Mouse (Mus musculus): ENCODE measurements at regions not wholly inside any gene's neighbourhood (a gene's known extent, or its start where the extent isn't known, plus 50 kb on each side); places are given as distances from the start of the nearest gene placed in this dataset.

DNA sequence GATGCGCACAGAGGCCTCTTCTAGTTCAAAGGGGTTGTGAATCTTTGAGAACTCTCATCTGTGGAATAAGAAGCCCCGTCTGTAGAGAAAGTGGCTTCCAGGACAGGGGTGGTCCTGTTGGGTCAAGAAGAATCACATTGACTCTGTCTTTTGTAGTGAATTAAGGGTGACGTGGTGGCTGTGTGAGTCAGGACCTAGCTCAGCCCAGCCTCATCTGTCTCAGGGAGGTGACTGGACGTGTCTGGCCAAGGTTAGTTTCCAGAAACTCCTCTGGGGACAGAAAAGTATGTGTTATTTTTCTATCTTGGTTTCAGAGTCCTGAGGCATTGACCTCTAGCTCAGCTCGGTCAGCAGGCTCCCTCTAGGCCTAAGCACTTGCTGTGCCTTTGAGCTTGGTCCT, 73.3 kb upstream of the Lep start:
- no peak for DNase-seq (ENCODE audit: low read depth, low spot score)

DNA sequence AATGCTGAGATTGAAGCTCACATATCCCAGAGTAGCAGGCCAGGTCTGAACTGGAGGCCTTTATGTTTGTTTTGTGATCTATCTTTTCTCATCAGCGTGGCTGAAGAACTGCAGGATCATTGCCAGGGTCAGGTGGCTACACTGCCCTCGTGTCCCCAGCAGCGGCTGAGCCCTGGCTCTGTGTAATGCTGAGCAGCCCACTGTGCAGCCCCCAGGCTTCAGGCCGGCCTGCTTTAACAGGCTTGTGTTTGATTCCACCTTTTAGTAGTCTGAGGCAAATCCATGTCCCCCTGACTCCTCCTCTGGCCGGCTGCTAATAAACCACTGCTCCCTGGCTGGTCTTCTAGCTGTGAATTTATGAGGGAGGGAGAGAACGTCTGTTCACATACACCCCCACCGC, 72.6 kb upstream of the Lep start:
- no peak for DNase-seq (ENCODE audit: low read depth, low spot score)

DNA sequence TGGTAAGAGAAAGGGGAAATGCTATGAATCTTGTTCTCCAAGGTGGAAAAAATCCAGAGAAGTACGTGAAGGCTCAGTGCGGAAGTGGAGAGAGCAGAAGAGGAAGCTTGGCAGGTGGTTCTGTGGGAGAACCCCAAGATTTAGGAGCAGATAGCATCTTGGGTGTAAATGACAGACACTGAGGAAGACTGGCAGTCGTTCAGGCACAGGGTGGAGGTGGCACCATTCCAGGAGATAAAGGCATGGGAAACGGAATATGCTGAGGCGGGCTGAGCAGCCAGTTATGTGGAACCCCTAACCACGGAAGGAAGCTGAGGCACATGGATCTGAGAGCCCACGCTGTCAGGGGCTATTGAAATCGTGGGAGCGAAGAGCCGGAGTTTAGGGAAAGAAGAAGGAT, 70.6 kb upstream of the Lep start:
- no peak for DNase-seq (ENCODE audit: low read depth, low spot score)

DNA sequence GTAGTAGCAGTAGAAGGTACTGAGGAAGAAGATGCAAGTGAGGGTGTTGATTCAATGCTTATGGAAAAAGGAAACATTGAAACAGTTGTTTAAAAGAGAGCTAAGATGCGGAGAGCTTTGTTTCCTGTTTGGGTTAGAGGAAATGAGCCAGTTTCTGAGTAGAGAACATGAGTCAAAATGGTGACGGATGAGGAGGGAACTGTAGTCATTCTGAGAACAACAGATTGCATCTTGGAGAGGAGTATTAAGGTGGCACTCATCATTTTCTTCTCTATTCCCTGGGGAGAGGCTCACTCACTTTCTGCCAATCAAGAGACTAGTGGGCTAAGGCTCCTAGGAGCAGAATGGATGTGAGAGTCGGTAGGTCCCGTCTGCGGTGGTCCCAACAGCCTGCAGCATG, 69.8 kb upstream of the Lep start:
- DNase-seq (ENCODE audit: low read depth, low spot score) = peak; percentile 43

DNA sequence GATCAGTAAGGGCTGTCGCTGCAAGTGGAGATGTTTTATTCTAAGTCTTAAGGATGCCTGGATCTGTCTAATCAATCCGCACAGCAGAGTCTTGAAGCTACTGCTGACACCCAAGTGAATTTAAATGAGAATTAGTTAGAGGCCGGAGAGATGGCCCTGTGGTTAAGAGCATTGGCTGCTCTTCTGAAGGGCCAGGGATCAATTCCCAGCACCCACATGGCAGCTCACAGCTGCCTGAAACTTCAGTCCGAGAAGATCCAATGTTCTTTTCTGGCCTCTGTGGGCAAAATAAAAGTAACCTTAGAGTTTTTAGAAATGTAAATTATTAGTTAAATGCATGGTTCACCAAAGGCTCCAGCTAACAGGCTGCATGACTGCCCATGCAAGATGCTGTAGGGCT, 65.5 kb upstream of the Lep start:
- no peak for DNase-seq (ENCODE audit: low read depth, low spot score)

DNA sequence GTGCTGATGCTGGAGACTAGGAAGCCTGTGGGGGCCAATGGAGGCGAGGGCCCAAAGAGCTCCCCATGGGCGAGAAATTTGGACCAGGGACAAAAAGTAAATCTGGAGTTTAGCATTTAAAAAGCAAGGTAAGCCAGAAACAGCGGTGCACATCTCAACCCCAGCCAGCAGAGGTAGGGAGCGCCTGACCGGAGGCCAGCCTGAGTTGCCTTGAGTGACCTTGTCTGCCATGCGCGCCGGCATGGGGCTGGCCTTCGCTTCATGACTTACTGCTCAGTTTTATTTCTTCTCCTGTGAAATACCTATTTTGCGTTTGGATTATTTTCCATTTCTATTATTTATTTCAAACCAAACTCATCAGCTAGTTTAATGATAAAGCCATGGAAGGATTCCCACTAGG, 64.3 kb upstream of the Lep start:
- DNase-seq (ENCODE audit: low read depth, low spot score) = no peak

DNA sequence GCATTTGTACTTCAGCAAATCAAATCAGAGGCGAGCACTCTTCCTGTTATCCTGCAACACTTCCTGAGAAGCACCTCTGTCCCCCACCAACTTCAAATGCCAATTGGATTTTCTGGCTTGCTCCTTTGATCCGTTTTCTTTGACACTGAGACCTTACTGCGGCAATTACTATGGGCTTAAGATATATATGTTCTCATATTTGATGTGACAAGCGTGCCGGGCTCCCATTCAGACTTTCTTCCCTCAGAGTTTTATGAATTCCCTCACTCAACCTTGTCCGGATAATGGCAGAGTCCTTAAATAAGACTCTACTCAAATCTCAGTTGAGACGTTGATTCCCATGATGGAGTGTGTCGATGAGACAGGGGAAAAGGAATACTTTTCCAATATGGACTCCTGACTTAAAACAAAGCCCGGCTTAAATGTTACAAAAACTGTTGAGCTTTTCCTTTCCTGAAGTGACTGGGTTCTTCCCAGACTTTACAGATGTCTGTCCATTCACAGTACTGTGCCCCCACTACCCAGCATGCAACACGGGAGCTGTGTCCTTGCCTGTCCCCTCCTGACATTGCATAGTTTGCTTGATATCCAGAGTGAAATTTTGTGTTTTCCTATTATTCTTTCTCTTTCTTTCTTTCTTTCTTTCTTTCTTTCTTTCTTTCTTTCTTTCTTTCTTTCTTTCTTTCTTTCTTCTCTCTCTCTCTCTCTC, 60.5 kb upstream of the Lep start:
- no peak for DNase-seq (ENCODE audit: low read depth, low spot score)

DNA sequence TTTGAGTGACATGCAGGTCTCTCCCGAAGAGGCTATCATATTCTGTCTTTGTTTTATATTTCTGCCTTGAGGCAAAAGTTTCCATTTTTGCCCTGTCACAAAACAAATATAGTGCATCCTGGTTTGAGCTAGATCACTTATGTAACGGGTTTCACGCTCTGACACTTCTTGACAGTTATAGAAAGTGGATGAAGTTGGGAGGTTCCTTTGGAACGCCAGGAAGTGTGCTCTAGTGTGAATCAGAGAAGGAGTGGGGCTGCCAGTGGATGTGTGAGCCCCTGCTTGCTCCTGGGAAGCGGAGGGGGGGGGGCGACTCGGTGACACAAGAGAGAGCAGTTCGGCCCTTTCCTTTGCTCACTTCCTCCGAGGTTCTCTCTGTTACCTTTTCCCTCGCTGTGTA, 57.9 kb upstream of the Lep start:
- DNase-seq (ENCODE audit: low read depth, low spot score) = no peak

DNA sequence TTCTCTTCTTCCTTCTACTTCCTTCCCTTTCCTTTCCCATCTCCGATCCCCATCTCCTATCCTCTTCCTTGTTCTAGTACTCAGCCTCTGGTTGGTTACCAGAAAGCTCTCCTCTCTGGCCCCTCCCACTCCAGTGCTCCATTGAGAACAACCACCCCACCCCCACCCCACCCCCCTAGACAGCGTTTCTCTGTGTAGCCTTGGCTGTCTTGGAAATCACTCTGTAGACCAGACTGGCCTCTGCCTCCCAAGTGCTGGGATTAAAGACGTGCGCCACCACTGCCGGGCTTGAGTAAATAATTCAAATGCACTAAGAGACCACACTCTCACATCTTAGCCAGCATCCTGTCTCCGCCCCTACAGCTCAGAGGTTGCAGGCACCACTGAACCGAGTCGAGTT, 57.2 kb upstream of the Lep start:
- no peak for DNase-seq (ENCODE audit: low read depth, low spot score)

DNA sequence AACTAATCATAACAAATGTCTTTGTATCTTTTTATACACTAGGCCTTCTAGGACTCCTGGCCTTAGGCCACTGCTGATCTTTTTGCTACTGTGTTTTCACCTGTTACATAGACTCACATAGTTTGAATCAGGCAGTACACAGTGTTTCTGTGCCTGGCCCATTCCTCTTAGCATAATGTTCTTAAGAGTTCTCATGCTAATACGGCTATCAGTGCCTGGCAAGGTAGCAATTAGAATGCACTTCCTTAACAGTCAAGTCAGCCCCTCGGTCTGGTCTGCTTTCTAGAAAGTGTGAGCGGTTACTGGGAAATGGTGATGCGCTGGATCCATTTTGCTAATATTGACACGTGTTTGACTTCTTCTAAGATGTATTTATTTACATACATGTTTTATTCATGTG, 54.2 kb upstream of the Lep start:
- no peak for DNase-seq (ENCODE audit: low read depth, low spot score)
